Mouse (Mus musculus) C2C12 (cell line): ENCODE data around the gene Tbc1d20. TPM values are rescaled to one million over a fixed set of nuclear protein-coding genes. Genes with fewer than 3 reads are reported as not detected.
A peak's percentile ranks its signal among the peaks of the same experiment; 100 is the strongest.

Experiments used
- H3K27me3 ChIP-seq: one replicate; pipeline ENCODE4 v1.6.1; 2011; ENCODE audit not compliant: control insufficient read depth, insufficient read depth, insufficient read length
- H3K36me3 ChIP-seq: one replicate; pipeline ENCODE4 v1.6.1; 2011; ENCODE audit not compliant: control insufficient read depth, insufficient read depth
- H3K4me3 ChIP-seq: one replicate; pipeline ENCODE4 v1.5.1; 2011; ENCODE audit warnings: mild to moderate bottlenecking, control low read depth; ENCODE audit not compliant: poor library complexity, insufficient read depth, severe bottlenecking
- H3K79me2 ChIP-seq: one replicate; pipeline ENCODE4 v1.6.1; 2011; ENCODE audit not compliant: control insufficient read depth, insufficient read depth
- H3K79me3 ChIP-seq: one replicate; pipeline ENCODE4 v1.6.1; 2011; ENCODE audit warnings: low read depth, control low read depth
- H3ac ChIP-seq: one replicate; pipeline ENCODE3; 2011; ENCODE audit warnings: low read depth; ENCODE audit not compliant: control insufficient read depth, insufficient read length
- CEBPB ChIP-seq: IDR thresholded peaks from one replicate; pipeline ENCODE4 v1.6.1; 2011; ENCODE audit warnings: low read depth, mild to moderate bottlenecking, control low read depth, moderate library complexity
- CTCF ChIP-seq: IDR thresholded peaks from one replicate; pipeline ENCODE4 v1.5.1; 2011; ENCODE audit not compliant: control insufficient read depth, insufficient read depth, insufficient read length
- FOSL1 ChIP-seq: IDR thresholded peaks from one replicate; pipeline ENCODE4 v1.8.0; 2011; ENCODE audit warnings: mild to moderate bottlenecking, low read length; ENCODE audit not compliant: poor library complexity, insufficient read depth, severe bottlenecking
- MAX ChIP-seq: IDR thresholded peaks from one replicate; pipeline ENCODE4 v1.6.1; 2011; ENCODE audit warnings: mild to moderate bottlenecking, control low read depth
- MYOD1 ChIP-seq: IDR thresholded peaks from one replicate; pipeline ENCODE4 v1.6.1; 2011; ENCODE audit warnings: low read depth; ENCODE audit not compliant: control insufficient read depth, insufficient read length
- MYOG ChIP-seq: IDR thresholded peaks from one replicate; pipeline ENCODE4 v1.6.1; 2011; ENCODE audit not compliant: control insufficient read depth, insufficient read length; ENCODE audit errors: extremely low read depth
- USF1 ChIP-seq: IDR thresholded peaks from one replicate; pipeline ENCODE4 v1.6.1; 2011; ENCODE audit warnings: low read depth, mild to moderate bottlenecking, control low read depth, moderate library complexity
- polyA plus RNA-seq: library from polyadenylated mRNA; unstranded; fragments of >200 nt; fragmentation: generic; extraction: Trizol; gene quantifications from one replicate; pipeline ENCODE4 v1.2.1, GENCODE M21; 2012; ENCODE audit warnings: missing spikeins

Gene Tbc1d20
- polyA plus RNA-seq, 1 experiment: 32.7 TPM

DNA sequence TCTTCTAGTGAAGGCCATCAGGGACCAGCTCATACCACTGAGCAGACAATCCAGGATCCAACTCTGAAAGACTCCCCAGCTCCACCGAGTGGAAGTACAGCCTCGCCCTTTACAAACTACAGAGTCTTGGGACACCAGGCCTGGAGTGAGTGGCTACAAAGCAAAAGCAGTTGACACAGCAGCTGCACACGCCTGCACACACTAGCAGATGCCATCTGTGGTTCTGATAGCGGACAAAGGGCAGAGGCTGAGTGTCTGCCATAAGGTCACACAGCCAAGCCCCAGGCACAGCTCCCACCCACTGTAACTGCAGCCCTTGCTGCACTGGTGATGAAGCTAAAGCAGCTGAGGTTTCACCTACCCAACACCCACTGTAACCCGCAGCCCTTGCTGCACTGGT is 27.9 kb downstream of the Tbc1d20 start:
- Histone ChIP-seq H3K79me2 (peaks cover 7% of the 10 kb centered on the region), H3K79me3 (no peaks in the 10 kb centered on the region), H3ac (no peak overlapping the region), H3K36me3 (peaks cover 62% of the 10 kb centered on the region), H3K4me3 (no peak overlapping the region), H3K27me3 (no peaks in the 10 kb centered on the region)
- no peak for TF ChIP-seq MYOD1
- TF ChIP-seq CTCF: no peak
- no peak for TF ChIP-seq CEBPB
- no peak for TF ChIP-seq MYOG
- TF ChIP-seq MAX: no peak
- no peak for TF ChIP-seq FOSL1
- TF ChIP-seq USF1: no peak

DNA sequence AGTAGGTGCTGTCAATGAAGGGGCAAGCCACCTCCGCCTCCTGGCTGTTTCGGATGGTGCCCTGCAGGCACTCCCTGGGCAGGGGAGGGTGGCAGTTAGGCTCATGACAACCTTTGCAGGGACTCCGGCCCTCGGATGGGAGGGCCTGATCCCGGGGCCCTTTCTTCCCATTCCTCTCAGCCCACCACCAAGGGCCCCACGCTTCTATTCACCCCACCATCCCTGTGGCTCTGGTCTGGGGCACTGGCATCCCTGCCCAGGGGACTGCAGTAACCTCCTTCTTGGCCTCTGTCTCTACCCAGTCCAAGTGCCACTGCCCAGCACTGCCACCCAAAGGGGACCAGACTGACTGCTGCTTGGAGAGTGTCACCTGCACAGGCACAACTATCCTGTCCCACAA is 28.6 kb downstream of the Tbc1d20 start:
- H3K79me3 ChIP-seq: no peaks in the 10 kb centered on the region
- H3K4me3 ChIP-seq: no peak overlapping the region
- H3ac ChIP-seq: no peak overlapping the region
- TF ChIP-seq CTCF (no peak), MYOD1 (no peak), MAX (no peak), USF1 (no peak), MYOG (no peak), CEBPB (no peak), FOSL1 (no peak)
- peaks cover 7% of the 10 kb centered on the region for H3K79me2 ChIP-seq
- no peaks in the 10 kb centered on the region for H3K27me3 ChIP-seq
- peaks cover 65% of the 10 kb centered on the region for H3K36me3 ChIP-seq

DNA sequence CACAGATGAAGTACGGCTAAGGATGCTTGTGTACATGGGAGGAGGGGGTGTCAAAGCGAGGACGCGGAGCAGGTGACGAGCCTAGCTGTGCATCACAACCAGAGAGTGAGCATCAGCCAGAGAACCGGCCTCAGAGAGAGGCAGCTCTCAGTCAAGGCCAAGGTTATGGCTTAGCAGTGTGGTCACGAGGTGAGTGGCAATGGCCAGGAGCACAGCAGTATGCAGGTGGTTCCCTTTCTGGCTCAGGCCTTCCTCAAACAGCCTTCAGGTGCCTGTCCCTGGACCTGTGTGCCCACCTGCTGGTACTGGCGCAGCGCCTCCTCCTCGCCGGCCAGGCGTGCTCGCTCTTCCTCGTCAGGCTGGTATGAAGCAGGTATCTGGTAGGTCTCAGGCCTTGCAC is 30.3 kb downstream of the Tbc1d20 start:
- Histone ChIP-seq H3ac (no peak overlapping the region), H3K79me2 (peaks cover 11% of the 10 kb centered on the region), H3K79me3 (peaks cover under 1% of the 10 kb centered on the region), H3K4me3 (no peak overlapping the region), H3K36me3 (peaks cover 71% of the 10 kb centered on the region), H3K27me3 (no peaks in the 10 kb centered on the region)
- no peak for TF ChIP-seq FOSL1
- no peak for TF ChIP-seq USF1
- TF ChIP-seq MYOG: no peak
- no peak for TF ChIP-seq CTCF
- no peak for TF ChIP-seq MYOD1
- TF ChIP-seq CEBPB: no peak
- TF ChIP-seq MAX: no peak

DNA sequence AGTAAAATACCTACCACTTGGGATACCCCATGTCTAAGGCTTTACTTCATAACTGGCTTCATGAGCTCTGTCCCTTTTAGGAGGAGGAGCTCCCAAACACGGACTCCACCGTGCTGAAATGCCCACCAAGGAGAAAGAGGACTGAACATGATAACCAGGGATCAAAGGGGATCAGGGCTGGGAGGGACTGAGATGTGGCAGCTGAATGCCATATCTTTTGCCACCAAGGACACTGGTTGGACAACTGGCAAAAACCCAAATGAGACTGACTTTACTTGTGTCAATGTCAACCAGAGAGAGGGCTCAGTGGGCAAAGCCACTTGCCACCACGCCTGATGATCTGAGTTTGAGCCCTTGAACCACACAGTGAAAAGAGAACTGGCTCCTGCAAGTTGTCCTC is 31.2 kb downstream of the Tbc1d20 start:
- Histone ChIP-seq H3K36me3 (peaks cover 67% of the 10 kb centered on the region), H3K4me3 (no peak overlapping the region), H3ac (no peak overlapping the region), H3K79me2 (peaks cover 20% of the 10 kb centered on the region), H3K79me3 (peaks cover 4% of the 10 kb centered on the region), H3K27me3 (no peaks in the 10 kb centered on the region)
- TF ChIP-seq MYOG (no peak), USF1 (no peak), FOSL1 (no peak), MAX (no peak), CEBPB (no peak), MYOD1 (no peak), CTCF (no peak)

DNA sequence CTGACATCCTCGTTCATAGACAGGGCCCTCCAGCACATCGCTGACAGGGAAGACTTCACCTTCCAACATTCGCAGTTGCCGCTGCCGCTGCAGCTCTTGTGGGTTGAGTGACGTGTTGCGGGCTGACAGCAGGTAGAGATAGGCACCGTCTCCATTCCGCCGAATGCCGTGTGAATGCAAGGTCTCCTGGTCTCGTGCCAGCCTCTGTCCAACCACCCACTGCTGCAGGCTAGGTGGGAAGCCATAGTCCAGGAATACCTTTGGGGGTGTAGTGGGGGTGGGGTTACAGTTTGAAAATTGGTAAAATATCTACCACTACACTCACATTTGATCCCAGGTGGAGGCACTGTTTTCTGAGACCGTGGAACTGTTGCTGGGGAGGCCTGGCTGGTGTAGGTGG is 32.5 kb downstream of the Tbc1d20 start:
- H3K36me3 ChIP-seq: peaks cover 72% of the 10 kb centered on the region
- H3ac ChIP-seq: no peak overlapping the region
- no peak overlapping the region for H3K4me3 ChIP-seq
- peaks cover 17% of the 10 kb centered on the region for H3K79me3 ChIP-seq
- peaks cover 33% of the 10 kb centered on the region for H3K79me2 ChIP-seq
- no peaks in the 10 kb centered on the region for H3K27me3 ChIP-seq
- no peak for TF ChIP-seq CEBPB
- TF ChIP-seq MYOD1: no peak
- no peak for TF ChIP-seq MYOG
- no peak for TF ChIP-seq USF1
- TF ChIP-seq FOSL1: no peak
- TF ChIP-seq MAX: no peak
- TF ChIP-seq CTCF: no peak

DNA sequence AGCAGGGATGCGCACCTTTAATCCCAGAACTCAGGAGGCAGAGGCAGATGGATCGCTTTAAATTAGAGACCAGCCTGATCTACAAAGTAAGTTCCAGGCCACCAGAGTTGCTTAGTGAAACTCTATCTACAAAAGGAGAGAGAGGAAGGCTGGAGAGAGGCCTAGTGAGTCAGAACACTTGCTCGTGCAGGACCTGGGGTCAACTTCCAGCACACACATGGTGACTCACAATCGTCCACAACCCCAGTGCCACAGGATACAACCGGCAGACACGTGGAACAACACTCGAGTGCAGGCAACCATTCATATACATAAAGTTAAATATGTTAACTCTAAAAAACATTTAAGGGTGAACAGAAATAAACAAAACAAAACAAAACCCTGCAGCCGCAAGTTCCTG is 33.0 kb downstream of the Tbc1d20 start:
- Histone ChIP-seq H3K79me2 (peaks cover 38% of the 10 kb centered on the region), H3K79me3 (peaks cover 22% of the 10 kb centered on the region), H3ac (no peak overlapping the region), H3K4me3 (no peak overlapping the region), H3K36me3 (peaks cover 70% of the 10 kb centered on the region), H3K27me3 (no peaks in the 10 kb centered on the region)
- TF ChIP-seq MYOD1: peak; percentile 22
- peak; percentile 66 for TF ChIP-seq FOSL1
- peak; percentile 18 for TF ChIP-seq USF1
- TF ChIP-seq MYOG: no peak
- TF ChIP-seq MAX: peak; percentile 91
